Mouse (Mus musculus): ENCODE results near the gene Ltb.

GRCm38 (mm10) chr17:35155451-35155850, 38.8 kb upstream of the Ltb start:
- no peak for TF ChIP-seq POLR2A (IDR thresholded peaks at IDR 0.05; ENCODE audit: low read depth, low read length)
- no peak for TF ChIP-seq CTCF (IDR thresholded peaks at IDR 0.05; ENCODE audit: borderline replicate concordance, insufficient read depth, low read length)

All from embryonic fibroblast, embryonic 13.5 days (primary cell).